Mouse (Mus musculus) spleen, postnatal 36 days (tissue): ENCODE results near the gene Samd14.

Source experiments
- DNase-seq, 2 experiments: peaks; one replicate each; pipeline ENCODE4 v3.0.0; 2022; ENCODE audit warnings: low spot score in 2 of 2, mixed read lengths in 1 of 2

The Samd14 gene

DNA sequence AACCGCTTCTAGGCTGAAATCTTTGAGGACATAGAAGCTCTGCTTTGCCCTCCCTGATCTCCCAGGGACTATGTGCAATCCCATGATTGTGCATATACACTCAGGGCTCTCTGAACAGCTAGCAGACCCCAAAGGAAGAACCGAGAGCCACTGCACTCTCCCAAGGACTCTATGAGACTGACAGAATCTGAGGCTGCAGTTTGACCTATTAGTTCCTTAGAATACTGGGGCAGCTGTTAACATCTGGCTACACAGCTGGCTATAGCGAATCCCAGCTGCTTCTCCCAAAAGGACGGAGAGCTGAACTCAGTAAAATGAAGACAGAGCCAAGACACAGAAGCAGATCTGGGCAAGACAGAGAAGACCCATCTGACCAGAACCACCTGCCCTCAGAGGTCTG, 64.2 kb downstream of the Samd14 start:
- no peak for DNase-seq

DNA sequence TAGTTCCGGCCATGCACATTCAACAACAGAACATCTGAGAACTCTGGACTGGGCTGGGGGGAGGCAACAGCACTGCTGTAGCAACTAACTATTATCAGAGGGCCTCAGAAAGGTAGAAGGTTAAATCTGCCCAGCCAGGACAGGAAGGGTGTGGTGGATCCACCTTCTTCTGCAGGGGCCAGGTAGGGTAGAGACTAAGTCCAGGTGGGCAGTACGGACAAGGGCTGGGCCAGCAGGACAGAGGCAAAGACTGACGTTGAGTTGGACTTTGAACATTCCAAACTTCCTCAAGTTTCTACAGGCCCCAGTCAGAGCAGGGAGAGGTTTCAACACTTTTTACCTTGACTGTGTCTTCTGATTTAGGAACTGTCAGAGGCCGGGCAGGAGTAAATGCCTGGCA, 65.0 kb downstream of the Samd14 start:
- DNase-seq, result no peak

DNA sequence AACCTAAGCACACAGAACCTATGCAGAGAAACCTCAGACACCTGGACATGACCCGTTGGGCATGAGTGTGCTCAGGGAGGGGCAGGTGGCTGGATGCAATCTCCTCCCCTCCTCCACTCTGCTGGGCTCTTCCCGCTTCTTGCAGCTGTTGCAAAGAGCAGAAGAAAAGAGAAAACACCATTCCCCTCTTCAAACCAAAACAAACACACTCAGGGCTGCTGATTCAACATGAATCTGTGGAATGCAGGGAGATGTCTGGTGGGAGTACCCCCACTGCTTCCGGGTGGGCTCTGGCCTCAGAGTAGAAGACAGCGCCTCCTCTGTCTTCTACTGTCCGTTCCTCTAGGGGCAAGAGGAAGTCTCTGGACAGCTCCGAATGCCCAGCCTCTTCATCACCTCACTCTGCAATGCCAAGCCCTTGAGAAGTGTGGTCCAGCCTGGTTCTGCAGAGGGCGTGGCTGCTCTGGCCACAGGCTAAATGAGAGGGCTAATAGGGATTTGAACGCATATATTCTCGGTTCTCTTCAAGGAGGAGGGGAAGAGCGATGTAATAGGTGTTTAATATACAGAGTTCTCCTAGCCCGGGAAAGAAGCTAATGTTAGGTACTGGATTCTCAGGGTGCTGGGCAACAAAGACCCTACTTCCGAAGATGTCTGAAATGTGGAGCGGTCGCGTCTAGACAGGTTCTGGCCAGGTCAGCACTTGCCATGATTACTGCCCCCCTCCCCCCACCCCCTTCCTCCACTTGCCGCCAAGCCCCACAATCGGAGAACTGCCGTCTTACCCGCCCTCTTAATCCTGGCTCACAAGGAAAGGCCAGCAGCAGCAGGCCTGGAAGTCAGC, 65.7 kb downstream of the Samd14 start:
- no peak for DNase-seq
